Mouse (Mus musculus) c-Kit-positive CD71-positive TER-119-negative erythroid progenitor cells, embryonic 14.5 days (primary cell): ENCODE data around the gene Ccnd1.
"Not testable (repeated sequence)": the region's sequence is repeated elsewhere in the genome, so short reads cannot be mapped to it uniquely, and the experiment has no call there.

Experiments
- DNase-seq: peaks from one replicate; pipeline ENCODE4 v3.0.0-alpha.2; 2013; ENCODE audit warnings: low read depth

The Ccnd1 gene

DNA sequence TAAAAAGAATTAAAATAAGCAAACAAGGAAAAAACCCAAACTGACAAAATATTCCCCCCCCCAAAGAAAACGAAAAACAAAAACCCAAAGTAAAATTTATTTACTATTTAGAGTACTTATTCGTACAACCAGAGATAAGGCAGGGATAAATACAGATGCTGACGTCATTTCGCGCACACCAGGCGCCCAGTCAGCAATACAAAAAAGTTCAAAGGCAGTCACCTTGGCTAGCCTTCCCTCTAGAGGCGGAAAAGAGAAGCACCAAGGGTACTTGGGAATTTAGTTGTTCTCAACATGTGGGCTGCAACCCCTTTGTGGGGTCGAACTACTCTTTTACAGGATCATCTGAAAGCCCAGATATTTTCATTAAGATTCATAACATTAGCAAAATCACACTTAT lies 31.9 kb downstream of the Ccnd1 start:
- peak; percentile 53 for DNase-seq

DNA sequence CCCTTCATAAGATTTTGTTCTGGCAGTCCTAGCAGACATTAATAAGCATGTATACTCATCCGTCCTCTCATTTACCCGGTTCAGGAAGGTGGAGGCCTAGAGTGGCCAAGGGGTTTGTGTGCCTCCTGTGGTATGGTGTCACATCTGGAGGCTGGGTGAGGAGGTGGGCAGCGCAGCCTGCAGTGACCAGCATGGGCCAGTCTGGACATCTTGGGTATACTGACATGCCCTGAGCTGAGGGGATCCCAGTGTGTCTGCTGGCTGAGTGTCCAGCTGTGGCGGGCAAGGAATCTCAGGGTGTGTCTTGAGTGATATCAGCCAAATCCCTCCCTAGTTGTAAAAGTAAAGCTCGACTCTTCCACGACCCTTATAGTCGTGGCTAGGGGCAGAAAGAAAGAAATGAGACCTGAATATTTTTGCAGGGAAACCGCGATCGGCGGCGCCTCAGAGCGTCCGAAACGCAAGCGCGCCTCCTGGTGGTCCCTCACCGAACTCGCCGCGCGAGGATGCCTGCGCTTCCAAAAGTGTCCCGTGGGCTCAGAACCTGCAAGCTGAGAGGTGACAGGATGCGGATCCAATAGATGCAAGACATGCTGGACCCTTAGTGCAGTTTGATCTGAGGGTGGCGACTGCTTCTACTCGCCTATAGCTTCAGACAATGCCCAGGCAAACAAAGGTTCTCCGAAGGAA lies 32.9 kb downstream of the Ccnd1 start:
- peak; percentile 48 for DNase-seq

DNA sequence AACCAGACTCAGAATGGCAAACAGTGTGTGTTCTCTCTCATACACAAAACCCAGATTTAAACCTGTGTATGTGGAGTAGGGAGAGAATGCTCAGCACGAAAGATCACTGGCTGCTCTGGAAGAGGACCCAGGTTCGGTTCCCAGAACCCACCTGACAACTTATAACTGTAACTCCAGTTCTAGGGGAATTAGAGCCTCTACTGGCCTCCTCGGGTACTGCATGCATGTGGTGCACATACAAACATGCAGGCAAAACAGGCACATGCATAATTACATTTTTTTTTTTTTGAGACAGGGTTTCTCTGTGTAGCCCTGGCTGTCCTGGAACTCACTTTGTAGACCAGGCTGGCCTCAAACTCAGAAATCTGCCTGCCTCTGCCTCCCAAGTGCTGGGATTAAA lies 34.2 kb downstream of the Ccnd1 start:
- not testable (repeated sequence) for DNase-seq

DNA sequence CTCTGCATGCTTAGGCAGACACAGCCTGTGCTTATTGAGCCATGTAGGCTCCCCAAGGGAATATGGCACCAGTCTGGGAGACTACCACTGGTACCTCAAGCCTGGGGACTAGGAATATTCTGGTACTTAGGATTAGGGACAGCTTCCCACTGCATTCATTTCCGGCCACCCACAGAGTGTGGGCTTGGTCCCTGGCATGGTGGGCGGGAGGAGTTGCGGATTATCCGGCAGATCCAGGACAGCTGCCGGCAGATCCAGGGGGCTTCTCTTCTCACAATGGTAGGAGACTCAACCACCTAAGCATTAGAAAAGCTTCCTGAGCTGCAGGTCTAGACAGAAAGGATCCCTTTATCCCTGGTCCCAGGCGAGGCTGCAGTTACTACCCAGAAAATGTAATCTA lies 41.2 kb downstream of the Ccnd1 start:
- no peak for DNase-seq

DNA sequence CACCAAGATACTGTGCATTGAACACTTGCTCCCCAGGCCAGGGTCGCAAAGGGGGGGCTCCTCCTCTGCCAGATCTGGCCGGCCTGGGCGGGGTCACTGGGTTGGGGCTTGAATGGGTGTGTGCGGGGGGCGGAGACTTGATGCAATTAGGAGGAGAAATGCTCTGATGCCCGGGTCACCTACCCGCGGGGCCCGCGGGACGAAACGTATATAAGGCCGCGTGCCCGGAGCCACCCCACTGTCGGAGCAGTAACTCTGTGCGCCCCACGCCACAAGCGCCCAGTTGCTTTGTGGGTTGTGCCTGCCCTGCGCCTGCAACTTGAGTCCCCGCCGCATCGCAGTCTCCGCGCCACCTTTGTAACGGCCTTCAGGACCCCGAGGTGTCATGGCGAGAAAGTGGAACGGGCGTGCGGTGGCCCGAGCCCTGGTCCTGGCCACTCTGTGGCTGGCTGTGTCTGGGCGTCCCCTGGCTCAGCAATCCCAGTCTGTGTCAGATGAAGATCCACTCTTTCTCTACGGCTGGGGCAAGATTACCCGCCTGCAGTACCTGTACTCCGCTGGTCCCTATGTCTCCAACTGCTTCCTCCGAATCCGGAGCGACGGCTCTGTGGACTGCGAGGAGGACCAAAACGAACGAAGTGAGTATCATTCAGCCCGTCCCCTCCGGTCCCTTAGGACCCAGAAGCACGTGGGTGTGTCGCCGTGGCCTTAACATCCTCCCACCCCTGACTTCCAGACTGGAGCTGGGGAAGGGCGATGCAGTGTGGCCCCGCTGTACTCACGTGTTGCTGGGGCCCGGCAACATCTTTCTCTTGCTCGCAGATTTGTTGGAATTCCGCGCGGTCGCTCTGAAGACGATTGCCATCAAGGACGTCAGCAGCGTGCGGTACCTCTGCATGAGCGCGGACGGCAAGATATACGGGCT lies 43.2 kb downstream of the Ccnd1 start, which contains the start of gene Fgf15:
Gene Fgf15, plus strand, starts transcription at position 238 of the 925 bp plus-strand sequence.
- no peak for DNase-seq

DNA sequence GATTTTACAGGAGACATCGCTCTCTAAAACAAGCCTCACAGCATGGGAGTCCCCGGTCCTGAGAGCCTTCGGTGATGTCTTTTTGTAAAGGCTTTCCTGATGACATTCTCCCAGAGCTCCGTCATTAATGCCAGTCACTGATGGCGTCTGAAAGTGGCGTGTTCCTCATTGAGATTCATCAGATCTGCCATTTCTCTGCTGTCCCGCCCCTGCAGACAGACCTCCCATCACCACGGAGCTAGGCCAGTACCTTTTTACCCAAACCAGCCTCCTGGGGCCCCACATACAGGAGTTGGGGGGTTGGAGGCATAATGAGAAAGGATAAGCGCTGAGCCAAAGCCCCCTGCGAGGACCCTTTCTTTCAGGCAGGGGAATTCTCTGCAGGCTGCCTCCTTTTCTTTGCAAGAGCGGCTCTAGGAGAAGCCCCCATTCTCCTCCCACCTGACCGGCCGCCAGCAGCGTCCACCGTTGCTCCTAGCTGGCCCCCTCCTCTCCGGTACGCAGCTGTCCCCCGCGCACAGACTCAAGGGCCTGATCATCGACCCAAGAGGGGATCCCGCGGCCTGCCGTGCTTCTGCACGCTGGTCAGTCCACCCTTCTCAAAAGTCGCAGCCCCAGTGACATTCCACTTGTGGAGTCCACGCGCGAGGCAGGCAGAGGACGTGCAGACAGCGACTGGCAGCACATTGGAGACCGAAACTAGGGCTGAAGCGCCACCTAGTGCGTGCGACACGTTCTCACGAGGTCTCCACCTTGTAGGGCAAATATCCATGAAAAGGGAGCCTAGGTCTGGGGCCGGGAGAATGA lies 44.2 kb downstream of the Ccnd1 start:
- DNase-seq: peak; percentile 54

DNA sequence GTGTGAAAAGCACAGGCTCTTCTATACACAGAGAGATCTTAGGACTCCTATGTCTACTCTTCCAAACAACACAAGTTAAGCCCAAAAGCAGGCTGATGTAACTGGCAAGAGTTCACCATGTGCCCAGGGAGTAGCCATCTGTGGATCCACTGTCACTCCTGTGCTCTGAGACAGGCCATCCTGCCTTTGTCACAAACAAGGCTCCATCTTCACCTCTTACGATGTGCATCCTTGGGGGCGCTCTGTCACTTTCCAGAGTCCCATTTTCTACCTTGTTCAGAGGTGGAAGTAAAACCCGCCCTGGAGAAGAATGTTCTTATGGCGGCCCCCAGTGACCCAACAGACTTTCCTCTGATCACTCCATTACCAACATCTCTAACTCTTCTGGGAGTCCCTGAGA lies 45.0 kb downstream of the Ccnd1 start:
- DNase-seq: no peak

DNA sequence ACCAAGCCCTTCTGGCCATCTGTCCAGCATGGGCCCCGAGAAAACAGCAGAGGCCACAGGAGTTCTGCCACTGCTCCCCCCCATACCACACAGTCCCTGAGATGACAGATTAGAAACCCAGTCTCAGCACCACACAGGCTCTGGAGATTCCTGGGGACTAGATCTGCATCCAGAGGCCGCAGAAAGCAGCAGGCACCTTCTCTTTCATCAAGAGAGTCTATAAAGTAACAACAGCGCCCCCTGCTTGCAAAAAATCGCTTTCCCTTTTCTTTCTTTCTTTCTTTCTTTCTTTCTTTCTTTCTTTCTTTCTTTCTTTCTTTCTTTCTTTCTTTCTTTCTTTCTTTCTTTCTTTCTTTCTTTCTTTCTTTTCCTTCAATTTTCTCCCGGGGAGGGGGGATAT lies 45.5 kb downstream of the Ccnd1 start:
- DNase-seq: no peak

DNA sequence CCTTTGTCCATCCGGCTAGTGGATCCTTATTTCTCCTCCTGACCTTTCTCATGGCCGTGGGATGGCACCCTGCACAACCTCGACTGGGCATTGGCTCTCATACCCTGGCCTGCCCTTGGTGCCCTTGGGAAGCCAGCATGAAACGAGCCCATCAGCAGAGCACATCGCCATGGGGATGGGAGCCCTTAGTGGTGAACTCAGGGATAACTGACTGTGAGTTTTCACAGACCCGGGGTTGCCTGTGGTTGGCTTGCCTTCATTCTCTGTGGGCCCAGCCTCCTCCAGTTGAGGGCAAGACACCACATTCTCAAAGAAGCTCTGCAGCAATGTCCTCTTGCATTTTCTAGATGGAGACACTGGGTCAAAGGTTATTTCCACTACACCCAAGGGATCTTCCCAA lies 47.4 kb downstream of the Ccnd1 start:
- DNase-seq: no peak

DNA sequence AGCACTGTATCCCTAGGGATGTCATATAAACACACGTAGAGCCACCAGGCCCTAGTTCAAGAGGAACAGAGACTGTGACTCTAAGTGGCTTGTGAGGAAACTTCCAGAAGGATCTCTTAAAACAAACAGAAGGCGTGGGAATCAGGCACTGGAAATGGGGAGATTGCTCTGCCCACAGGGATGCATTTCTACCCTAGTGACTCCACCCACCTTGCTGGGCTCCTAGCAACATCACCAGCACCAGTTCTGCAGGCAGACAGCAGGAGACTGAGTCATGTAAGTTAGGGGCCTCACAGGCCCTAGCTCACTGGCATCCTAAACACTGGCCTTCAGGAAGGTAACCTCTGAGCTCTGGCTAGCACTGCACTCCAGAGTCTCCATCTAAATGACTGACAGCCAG lies 47.9 kb downstream of the Ccnd1 start:
- DNase-seq: no peak

DNA sequence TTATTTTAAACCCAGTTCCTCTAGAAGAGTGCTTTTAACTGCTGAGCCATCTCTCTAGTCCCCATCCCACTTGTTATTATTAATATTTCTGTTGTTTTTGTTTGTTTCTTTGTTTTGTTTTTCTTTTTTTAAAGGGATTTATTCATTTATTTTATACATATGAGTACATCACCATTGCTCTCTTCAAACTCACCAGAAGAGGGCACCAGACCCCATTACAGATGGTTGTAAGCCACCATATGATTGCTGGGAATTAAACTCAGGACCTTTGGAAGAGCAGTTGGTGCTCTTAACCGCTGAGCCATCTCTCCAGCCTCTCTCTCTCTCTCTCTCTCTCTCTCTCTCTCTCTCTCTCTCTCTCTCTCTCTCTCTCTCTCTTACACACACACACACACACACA lies 49.1 kb downstream of the Ccnd1 start:
- not testable (repeated sequence) for DNase-seq

DNA sequence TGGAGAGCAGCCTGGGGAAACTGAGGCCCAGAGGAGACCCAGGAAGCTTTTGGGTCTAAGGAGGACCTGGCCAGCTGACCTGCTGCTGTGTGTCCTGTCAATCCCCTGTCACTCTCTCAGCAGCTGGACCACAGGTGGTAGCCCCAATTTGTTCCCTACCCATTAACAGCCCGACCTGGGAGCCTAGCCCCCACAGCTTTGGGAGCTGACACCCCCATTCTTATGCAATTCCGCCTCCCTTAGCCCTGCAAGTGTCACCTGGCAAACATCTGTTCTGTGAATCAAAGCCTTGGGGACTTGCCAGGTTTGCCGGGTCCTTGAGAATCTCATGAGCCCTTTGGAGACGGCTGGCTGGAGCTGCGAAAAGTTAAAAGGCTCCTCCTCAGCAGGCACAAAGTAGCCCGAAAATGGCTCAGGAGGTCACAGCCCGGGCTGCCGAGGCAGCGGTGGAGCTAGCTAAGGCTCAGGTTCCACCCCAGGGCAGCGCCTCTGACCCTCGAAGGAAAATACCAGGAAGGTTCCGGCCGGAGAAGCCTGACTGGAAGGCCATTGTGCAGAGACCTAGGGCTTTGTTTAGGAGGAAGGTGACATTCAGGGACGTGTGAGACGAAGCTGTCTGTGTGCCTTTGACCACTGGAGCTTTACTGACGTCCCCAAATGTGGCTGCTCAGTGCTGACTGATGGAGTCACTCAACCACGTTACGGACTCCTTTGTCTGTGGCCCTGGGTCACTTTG lies 51.0 kb downstream of the Ccnd1 start:
- DNase-seq: no peak

DNA sequence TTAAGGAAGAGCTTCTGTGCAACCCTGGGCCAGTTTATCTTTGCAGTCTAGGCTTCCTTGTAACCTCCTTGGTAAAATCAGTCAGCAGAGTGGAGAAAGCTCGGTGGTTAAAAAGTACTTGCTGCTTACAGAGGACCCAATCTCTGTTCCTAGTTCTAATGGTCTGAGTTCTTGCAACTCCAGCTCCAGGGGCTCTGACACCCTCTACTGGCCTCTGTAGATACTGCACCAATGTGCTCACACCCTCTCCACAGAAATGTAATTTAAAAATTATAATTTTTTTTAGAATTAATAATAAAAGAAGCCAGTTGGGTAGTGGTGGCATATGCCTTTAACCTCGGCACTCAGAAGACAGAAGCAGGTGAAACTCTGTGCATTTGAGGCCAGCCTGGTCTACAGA lies 52.1 kb downstream of the Ccnd1 start:
- DNase-seq: no peak

DNA sequence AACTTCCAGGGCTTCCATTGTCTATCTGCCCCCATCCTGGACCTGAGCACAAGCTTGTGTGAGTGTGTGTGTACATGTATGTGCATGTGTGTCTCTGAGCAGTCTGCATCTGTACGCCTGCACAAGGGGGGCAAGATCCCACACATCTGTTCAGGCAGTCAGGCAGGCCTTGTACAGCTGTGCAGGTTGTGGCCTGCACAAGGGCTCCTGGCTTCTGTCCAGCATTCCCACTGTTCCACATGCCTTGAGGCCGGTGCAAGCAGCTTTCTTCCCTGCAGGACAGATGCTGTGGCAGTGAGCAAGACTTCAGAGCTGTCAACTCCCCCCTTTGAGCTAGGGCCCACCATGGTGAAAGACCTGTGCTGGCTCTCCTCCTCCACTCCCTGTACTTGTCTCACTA lies 56.6 kb downstream of the Ccnd1 start:
- no peak for DNase-seq
